Mouse (Mus musculus) T-helper 1 cell (primary cell): ENCODE measurements around the gene Pdcl3.

Experiments used
- in situ Hi-C: fragments of 300-600 bp; cut with MboI, MseI; formaldehyde crosslinking; loops from one replicate; pipeline ENCODE4 v1.15.1; 2025; ENCODE audit warnings: high pct_unique_total_duplicates

Gene Pdcl3

GRCm38 (mm10) chr1:38985308-38985707, at the start of gene Pdcl3:
Pdcl3 (plus strand) TSS chr1:38985608.
- in situ Hi-C loops = no loop called here

DNA sequence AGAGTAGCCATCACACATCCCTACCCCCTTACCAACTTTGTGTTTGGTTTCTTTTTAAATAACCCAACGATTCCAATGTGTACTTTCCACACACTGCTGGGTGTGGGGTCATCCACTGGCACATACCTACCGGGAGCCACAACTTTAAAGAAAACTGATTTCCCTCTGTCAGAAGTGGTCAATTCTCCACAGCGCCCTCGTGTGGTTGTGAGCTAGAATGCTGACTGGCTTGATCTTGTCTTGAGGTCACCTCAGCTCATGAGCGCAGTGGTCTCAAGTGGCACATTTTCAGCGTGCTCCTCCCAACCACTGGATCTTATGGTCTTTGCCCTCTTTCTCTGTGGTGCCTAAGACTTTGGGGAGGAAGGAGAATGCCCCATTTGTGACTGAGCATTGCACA, 48.6 kb upstream of the Pdcl3 start:
- in situ Hi-C loops = no loop called here

- in situ Hi-C loops = no loop called here
Measured at GRCm38 (mm10) chr1:38938849-38939248, 46.6 kb upstream of the Pdcl3 start, which contains the start of gene Nms. Nms (plus strand) TSS chr1:38939149.

DNA sequence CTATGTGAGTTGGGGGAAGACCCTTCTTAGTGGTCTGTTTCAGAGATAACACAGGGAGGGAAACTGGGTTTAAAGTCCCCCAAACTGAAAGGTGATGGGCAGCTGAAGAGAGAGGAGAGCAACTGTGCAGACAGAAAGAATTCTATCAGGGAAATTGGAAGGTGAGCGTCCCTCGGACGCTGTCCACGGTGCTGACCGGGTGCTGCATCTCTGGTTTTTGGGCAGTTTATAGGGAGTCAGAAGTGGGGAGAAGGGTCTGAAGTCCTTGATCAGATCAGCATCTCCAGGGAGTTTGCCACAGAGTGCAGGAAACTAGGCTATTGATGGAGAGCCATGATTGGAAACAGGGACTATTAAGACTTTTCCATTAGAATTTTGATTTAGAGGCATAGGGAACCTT, 45.8 kb upstream of the Pdcl3 start:
- in situ Hi-C loops = loop anchor here (5.0 kb wide), 1 partner anchor 72 kb away; no protein-coding TSS in a partner anchor

GRCm38 (mm10) chr1:38956457-38956856, 29.0 kb upstream of the Pdcl3 start:
- in situ Hi-C loops = no loop called here

DNA sequence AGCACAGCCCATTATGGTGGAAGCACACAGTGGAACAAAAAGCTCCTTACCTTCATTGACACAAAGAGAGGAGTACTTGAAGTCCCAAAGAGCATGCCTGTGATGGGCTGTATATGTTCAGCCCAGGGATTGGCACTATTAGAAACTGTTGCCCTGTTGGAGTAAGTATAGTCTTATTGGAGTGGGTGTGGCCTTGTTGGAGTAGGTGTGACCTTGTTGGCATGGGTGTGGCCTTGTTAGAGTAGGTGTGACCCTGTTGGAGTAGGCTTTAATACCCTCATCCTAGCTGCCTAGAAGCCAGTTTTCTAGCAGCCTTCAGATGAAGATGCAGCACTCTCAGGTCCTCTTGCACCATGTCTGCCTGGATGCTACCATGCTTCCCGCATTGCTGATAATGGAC, 16.3 kb upstream of the Pdcl3 start:
- in situ Hi-C loops = no loop called here

GRCm38 (mm10) chr1:38971712-38972111, 13.7 kb upstream of the Pdcl3 start:
- in situ Hi-C loops = no loop called here

DNA sequence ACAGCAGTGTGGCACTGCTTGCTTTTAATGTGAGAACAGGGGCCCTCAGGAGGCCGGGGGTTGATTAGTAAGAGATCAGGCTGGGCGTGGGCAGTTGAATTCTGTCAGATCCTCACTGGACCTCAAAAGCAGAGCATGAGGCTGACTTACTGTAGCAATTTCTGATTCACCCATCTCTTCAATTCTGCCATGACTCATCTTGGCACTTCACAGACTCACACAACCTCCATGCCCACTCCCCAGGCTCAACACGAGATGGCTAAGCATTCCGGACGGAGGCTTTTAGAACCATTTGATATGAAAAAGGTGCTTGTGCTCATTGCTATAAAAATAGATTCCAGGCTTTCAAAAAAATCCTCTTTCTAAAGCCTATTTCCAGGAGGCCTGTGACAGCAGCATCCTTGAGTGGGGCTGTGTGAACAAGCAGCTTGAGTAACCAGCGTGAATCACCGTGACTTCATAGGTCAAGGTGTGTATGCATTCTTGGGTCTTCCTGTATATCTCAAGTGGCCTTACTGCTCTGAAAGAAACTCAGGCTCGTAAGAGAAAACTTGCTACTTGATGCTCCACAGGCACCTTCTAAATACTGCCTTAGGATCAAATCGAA, 12.3 kb upstream of the Pdcl3 start:
- in situ Hi-C loops = no loop called here

GRCm38 (mm10) chr1:38979953-38980352, 5.5 kb upstream of the Pdcl3 start:
- in situ Hi-C loops = no loop called here

DNA sequence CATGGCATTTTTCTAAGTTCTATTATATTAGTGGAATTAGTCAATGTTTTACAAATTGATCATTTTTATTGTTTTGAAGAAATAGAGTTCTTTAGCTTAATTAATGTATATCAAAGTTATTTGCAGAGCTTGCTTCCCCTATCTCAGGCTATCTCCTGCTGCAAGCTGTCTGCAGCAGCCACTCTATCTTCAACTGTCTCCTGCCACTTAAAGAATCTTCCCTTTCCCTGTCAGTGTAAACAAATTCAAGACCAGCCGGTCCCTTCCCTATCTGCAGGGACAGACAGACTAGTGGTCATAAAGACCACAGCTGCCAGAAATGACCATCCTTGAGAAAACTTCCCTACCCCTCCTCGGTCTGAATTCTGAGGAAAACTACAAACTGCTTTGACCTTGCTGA, 1.5 kb upstream of the Pdcl3 start:
- in situ Hi-C loops = no loop called here

DNA sequence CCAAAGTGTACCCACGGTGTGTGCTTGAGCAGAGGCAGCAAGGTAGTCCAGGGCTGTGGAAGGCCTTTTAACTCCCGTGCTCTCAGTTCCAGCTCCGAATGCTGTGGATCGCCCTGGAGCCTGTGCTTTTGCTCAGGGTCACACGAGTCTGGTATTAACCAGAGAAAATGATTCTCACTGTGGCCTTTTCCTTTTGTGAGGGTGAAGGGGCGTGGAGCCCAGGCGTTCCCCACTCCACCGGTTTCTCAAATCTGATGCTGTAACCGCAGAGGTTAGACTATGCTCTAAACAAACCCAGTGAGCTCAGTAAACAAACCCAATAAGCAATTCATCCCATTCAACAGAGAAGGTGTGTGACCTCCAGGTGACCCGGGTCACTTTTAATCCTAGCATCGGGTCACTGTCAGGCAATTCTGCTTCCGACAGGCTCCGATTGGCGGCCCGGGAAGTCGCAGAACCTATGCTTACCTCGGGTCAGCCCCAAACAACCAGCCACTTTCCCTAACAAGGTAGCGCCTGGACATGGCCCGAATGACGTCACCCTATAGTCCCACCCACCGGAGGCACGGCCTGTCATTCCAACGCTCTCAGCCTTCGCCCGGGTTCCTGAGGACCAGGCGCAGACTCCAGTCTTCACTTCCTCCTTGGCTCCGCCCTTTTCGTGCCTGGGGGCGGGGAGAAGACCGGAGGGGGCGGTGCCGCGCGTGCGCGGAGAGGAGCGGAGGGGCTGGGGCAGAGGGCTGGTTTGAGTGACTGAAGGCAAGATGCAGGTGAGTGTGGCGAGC, 1.9 kb downstream of the Pdcl3 start:
- in situ Hi-C loops = no loop called here

GRCm38 (mm10) chr1:38987865-38988211, 2.4 kb downstream of the Pdcl3 start:
- in situ Hi-C loops = no loop called here

DNA sequence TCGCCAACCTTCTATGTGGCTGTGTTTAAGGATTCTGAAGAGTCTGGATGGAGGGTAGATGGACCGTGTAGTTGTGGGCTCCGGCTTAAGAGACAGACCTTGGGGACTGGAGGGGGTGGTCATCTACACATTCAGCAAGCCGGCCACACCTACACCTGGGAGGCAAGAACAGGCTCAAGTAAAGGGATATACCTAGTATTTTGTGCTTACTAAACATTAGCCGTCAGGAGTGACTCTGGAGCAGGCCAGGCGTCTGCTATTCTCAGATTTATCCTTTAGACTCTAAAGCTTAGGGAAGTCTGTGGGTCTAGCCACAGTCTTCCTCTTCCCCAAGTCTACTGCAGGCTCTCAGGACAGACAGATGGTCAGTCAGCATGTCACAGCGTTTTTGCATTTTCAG, 2.9 kb downstream of the Pdcl3 start:
- in situ Hi-C loops = no loop called here

GRCm38 (mm10) chr1:38992365-38992764, 7.0 kb downstream of the Pdcl3 start:
- in situ Hi-C loops = no loop called here

DNA sequence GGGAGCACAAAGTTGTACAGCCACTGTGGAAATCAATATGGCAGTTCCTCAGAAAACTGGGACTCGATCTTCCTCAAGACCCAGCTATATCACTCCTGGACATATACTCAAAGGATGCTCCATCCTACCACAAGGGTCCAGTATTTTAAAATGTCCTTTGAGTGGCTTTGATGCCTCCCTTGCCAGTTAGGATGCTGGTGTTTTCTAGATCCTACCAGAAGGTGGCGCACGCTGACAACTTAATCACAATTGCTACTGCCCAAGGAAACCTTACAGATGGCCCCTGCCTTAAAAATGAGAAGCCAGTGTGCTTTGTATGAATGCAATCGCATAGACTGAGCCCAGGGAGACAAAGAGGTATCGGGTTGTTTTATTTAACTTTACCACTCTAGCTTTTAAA, 15.7 kb downstream of the Pdcl3 start:
- in situ Hi-C loops = loop anchor here (5.0 kb wide), 1 partner anchor 516 kb away; no protein-coding TSS in a partner anchor

DNA sequence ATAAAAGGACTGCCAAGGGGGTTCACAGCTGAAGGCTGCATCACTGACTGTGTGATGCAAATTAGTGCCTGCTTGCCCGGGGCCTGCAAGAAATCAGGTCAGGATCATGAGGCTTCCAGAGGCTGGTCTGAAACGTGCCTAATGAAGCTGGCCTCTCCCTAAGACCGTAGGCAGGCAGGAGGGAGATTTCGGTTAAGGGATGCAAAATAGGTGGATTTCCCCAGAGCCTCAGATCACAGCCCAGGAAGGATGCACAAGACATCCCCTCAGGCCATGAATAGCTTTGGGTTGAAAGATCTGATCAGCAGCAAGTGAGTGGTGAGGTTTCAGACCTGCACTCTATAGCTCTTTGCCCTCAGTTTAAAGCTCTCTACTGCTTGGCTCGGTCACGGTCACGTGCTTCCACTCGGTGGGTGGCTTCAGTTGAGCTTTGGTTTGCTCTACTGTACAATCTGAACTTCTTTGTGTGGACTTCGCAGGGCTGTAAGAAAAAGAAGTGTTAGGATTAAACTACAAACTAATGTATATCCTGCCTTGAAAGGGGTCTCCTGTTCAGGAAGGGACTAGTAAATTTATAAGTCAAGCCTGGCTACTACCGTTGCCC, 20.4 kb downstream of the Pdcl3 start:
- in situ Hi-C loops = loop anchor here (5.0 kb wide), 1 partner anchor 206 kb away; no protein-coding TSS in a partner anchor

DNA sequence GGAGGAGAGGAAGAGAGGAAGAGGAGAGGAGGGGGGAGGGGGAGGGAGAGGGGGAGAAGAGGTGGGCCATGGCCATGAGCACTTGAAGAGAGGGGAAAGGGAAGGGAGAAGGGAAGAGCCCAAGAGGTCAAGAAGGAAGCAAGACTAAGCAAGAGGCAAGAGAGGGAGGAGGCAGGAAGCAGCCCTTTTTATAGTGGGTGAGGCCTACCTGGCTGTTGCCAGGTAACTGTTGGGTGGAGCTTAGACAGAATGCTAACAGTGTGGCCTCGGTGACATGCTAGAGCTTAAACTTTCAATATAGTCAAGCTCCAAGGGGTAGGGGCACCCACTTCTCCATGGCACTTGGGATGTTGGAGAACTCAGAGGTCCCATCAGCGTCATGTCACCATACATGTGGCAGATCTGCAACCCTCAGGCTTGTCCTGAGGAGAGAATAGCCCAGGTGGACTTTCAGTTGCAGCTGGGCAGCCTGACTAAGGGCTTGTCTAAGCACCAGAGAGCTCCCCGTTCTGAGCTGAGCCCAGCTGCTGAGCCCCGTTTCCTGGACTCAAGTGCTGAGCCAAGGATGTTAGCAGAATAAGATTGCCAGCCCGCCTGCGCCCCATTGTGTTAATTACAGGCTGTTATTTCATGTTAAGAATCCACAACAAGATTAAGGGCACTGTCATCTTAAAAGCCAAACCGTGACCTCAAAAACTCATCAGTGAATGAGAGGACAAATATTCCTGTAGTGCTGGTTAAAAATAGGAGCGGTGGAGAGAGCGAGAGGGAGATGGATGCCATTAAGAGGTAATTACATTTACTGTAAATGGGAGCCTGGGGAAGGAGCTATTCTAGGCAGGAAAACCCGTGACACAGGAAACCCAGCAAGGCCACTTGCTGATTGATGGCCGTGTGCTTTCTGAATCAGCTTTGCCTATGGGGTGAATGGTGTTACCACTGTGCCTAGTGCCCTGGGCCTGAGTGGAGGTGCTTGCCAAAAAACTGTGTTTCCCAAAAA, 21.7 kb downstream of the Pdcl3 start:
- in situ Hi-C loops = loop anchor here (5.0 kb wide), 1 partner anchor 205 kb away; no protein-coding TSS in a partner anchor

GRCm38 (mm10) chr1:39010583-39011021, 25.2 kb downstream of the Pdcl3 start:
- in situ Hi-C loops = loop anchor here (5.0 kb wide), 1 partner anchor 332 kb away; no protein-coding TSS in a partner anchor

DNA sequence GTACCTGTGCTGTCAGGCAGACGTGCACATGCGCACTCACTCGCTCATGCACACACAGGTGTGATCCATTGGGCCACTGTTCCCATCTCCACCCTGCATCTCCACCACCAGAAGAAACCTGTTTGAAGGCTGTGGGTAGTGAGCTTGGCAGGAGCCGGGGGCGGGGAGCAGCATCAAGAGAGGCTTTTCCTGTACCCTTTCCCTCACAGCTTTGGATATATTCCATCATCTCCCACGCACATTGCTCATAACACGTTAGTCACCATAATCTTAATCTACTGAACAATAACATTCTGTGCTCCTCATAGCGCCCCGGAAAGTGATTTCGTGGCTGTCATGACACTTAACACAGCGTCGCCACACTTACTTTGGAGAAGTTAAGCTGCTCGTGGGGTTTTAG, 27.2 kb downstream of the Pdcl3 start:
- in situ Hi-C loops = loop anchor here (5.0 kb wide), 1 partner anchor 330 kb away; no protein-coding TSS in a partner anchor

DNA sequence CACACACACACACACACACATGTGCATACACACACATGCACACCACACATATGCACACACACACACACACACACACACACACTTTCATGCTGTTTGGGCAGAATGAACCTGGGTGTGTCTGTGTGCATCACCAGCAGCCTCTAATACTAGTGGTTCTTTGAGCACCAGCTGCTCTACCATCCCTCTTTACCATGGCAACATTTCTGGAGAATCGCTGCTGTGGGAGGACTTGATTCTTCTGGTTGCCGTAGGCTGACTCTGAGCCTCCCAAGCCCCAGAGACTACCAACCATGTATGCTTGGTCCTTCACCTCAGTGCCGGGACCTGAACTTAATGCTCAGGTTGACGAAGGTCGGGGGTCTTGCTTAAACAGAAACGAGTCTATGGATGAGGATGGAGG, 28.4 kb downstream of the Pdcl3 start:
- in situ Hi-C loops = loop anchor here (5.0 kb wide), 1 partner anchor 328 kb away; no protein-coding TSS in a partner anchor

DNA sequence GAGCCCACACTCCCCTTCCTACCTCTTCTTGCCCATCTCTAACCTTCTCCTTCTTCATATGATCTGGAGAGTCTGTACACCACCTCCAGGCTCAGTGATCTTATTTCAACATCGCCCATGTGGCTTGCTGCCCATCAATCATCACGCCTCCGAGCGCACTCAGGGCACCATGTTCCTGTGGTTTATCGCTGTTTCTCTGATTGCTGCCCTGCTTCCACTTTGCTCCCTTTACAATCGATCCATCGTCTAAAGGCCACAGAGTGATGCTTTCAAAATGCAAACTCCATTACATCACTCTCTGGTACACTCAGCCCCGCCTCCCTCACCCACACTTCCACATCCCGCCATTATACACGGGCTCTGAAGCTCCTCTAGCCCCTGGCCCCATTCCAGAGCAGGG, 30.1 kb downstream of the Pdcl3 start:
- in situ Hi-C loops = no loop called here
